Mouse (Mus musculus) adrenal gland, postnatal 10 days (tissue): ENCODE data around the gene Tmed8. TPM values are rescaled to one million over a fixed set of nuclear protein-coding genes. Genes with fewer than 3 reads are reported as not detected.
"Not testable (repeated sequence)": the region's sequence is repeated elsewhere in the genome, so short reads cannot be mapped to it uniquely, and the experiment has no call there.

Source experiments
- DNase-seq: peaks from one replicate; pipeline ENCODE4 v3.0.0; 2021; ENCODE audit warnings: mixed read lengths
- long read RNA-seq, 2 experiments: library from polyadenylated mRNA; stranded (forward); transcript quantifications; one replicate each; pipeline ENCODE4 v2.0.0; 2021
- total RNA-seq, 2 experiments: library from RNA; stranded (reverse); gene quantifications; 2 replicates each; pipeline ENCODE4 v1.2.3; 2021

Tmed8 gene
- 10 to 100 TPM; 17.5 to 19.3 TPM for total RNA-seq
- long read RNA-seq, experiment 1, partial matches to known transcripts: 1 of 5 reads
- long read RNA-seq, experiment 1, other reads (novel, unspliced or antisense): 4 of 5 reads
- long read RNA-seq, experiment 2, full-length matches to known transcripts: 1 of 2 reads
- long read RNA-seq, experiment 2, partial matches to known transcripts: 0 of 2 reads
- long read RNA-seq, experiment 2, other reads (novel, unspliced or antisense): 1 of 2 reads

- peak; percentile 86 for DNase-seq
Observed at GRCm38 (mm10) chr12:87199973-87200586, at the start of gene Tmed8. Gene Tmed8 (minus strand): TSS chr12:87200454.

- no peak for DNase-seq
Observed at GRCm38 (mm10) chr12:87238632-87239031, 38.4 kb upstream of the Tmed8 start, which contains the start of gene Noxred1. Gene Noxred1 (minus strand): TSS chr12:87238732.

GRCm38 (mm10) chr12:87236882-87237483 lies 36.7 kb upstream of the Tmed8 start:
- DNase-seq: no peak

GRCm38 (mm10) chr12:87230379-87230895 lies 30.2 kb upstream of the Tmed8 start:
- DNase-seq: no peak

GRCm38 (mm10) chr12:87229633-87230032 lies 29.4 kb upstream of the Tmed8 start:
- DNase-seq: no peak

GRCm38 (mm10) chr12:87226801-87227200 lies 26.5 kb upstream of the Tmed8 start:
- DNase-seq: no peak

- DNase-seq: no peak
Observed at GRCm38 (mm10) chr12:87224950-87225349, 24.7 kb upstream of the Tmed8 start.

GRCm38 (mm10) chr12:87219362-87219761 lies 19.1 kb upstream of the Tmed8 start:
- no peak for DNase-seq

GRCm38 (mm10) chr12:87217596-87217995 lies 17.3 kb upstream of the Tmed8 start:
- DNase-seq: no peak

GRCm38 (mm10) chr12:87216053-87216452 lies 15.8 kb upstream of the Tmed8 start:
- DNase-seq: no peak

- DNase-seq: no peak
Observed at GRCm38 (mm10) chr12:87212844-87213606, 12.8 kb upstream of the Tmed8 start.

GRCm38 (mm10) chr12:87205789-87206188 lies 5.5 kb upstream of the Tmed8 start:
- DNase-seq: not testable (repeated sequence)

GRCm38 (mm10) chr12:87201694-87202093 lies 1.4 kb upstream of the Tmed8 start:
- no peak for DNase-seq

GRCm38 (mm10) chr12:87199206-87199972 lies 865 bp downstream of the Tmed8 start, which contains the start of gene Samd15:
Gene Samd15 (plus strand): TSS chr12:87199723.
- DNase-seq: peak; percentile 66

GRCm38 (mm10) chr12:87198792-87199191 lies 1.5 kb downstream of the Tmed8 start:
- DNase-seq: no peak

- DNase-seq: no peak
Observed at GRCm38 (mm10) chr12:87196310-87196709, 3.9 kb downstream of the Tmed8 start.

GRCm38 (mm10) chr12:87195069-87195468 lies 5.2 kb downstream of the Tmed8 start:
- no peak for DNase-seq

GRCm38 (mm10) chr12:87193008-87193407 lies 7.2 kb downstream of the Tmed8 start:
- no peak for DNase-seq

- DNase-seq: peak; percentile 58
Observed at GRCm38 (mm10) chr12:87177631-87178030, 22.6 kb downstream of the Tmed8 start.

- no peak for DNase-seq
Observed at GRCm38 (mm10) chr12:87175194-87175946, 24.9 kb downstream of the Tmed8 start.

- no peak for DNase-seq
Observed at GRCm38 (mm10) chr12:87160815-87161214, 39.4 kb downstream of the Tmed8 start.
